Mouse (Mus musculus) cerebellum, postnatal 14 days (tissue): Measurements from ENCODE around the gene Sprr2b.
"Not testable (repeated sequence)": the region's sequence is repeated elsewhere in the genome, so short reads cannot be mapped to it uniquely, and the experiment has no call there.

Source experiments
- DNase-seq, 2 experiments: peaks; one replicate each; pipeline ENCODE4 v3.0.0; 2021; ENCODE audit warnings: mixed read lengths in 2 of 2

Gene Sprr2b

GRCm38 (mm10) chr3:92316320-92316719 is at the start of gene Sprr2b:
Gene Sprr2b (plus strand): TSS chr3:92316620.
- no peak for DNase-seq

GRCm38 (mm10) chr3:92271414-92271985 is 44.9 kb upstream of the Sprr2b start:
- not testable (repeated sequence) for DNase-seq

GRCm38 (mm10) chr3:92273504-92273903 is 42.9 kb upstream of the Sprr2b start:
- DNase-seq: not testable (repeated sequence)

- not testable (repeated sequence) for DNase-seq
Observed at GRCm38 (mm10) chr3:92274018-92274417, 42.4 kb upstream of the Sprr2b start.

GRCm38 (mm10) chr3:92279663-92280062 is 36.8 kb upstream of the Sprr2b start:
- not testable (repeated sequence) for DNase-seq

- not testable (repeated sequence) for DNase-seq
Observed at GRCm38 (mm10) chr3:92280963-92281606, 35.3 kb upstream of the Sprr2b start.

DNA sequence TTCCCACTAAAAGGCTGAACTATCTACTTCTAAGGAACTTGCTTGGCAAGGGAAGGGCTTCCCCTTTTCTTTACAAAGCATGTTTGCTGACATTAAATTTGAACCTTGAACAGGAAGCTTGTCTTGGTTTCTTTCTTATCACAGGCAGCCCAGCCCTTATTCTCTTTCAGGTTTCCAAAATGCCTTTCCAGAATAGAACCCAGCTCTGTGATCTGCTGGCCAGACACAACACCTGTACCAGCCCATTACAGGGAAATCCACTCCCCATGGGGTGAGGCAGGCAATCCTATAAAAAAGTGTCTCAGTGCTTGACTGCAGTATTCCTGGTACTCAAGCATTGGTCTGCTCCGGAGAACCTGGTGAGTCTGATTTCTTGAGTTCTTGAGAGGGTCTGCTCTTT is 31.3 kb upstream of the Sprr2b start, which contains the start of gene Sprr2a3:
Gene Sprr2a3, plus strand, starts transcription at position 317 of the 400 bp plus-strand sequence.
- DNase-seq: not testable (repeated sequence)

GRCm38 (mm10) chr3:92288489-92288888 is 27.9 kb upstream of the Sprr2b start:
- DNase-seq: not testable (repeated sequence)

DNA sequence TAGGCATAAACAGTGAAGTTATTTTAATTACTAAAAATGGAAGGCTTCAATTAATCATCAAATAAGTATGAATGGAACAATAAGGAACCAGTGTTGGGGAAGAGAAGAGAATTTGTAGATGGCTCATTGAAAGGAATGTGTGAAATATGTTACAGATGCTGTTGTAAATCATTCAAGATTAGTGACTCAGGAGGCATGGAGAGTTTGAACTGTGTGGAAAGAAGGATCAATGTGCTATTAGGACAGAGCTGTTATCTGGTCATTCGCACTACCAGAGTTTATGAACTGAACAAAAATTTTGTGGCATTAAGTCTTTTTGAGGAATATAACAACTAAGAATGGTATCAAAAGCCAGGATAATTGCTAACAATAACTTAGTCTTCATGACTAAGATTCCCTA is 9.0 kb upstream of the Sprr2b start:
- no peak for DNase-seq

GRCm38 (mm10) chr3:92317384-92317783 is 964 bp downstream of the Sprr2b start:
- DNase-seq: no peak

DNA sequence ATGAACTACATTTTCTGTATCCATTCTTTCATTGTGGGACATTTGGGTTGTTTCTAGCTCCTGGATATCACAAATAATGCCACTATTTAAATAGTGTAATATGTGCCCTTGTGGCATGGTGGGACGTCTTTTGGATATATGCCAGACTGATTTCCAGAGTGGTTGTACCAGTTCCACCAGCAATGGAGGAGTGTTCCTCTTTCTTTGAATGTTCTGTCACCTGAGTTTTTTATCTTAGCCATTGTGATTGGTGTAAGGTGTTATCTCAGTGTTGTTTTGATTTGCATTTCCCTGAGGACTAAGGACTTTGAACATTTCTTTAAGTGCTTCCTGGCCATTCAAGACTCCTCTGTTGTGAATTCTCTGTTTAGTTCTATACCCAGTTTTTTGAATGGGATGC is 19.9 kb downstream of the Sprr2b start:
- no peak for DNase-seq

- DNase-seq: no peak
Observed at GRCm38 (mm10) chr3:92338840-92339239, 22.4 kb downstream of the Sprr2b start, which contains the start of gene Sprr2d. Gene Sprr2d (plus strand): TSS chr3:92339140.

DNA sequence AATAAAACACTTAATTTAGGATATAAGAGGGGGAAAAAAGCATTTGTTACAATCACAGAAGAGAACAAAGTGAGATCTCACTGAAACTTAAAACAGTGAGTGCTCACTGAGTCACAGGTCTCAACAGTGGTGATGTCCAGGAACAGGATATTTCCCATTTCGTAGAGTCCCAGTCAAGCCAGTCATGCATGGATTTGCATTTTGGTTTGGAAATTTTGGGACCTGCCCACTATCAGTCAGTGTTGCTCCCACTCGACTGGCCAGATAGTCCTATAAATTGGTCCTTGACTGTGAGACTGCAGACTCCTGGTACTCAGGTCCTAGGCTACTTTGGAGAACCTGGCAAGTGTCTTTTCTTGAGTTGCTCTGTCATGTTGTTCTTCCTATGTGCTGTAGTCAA is 35.4 kb downstream of the Sprr2b start, which contains the start of gene Sprr2e:
Gene Sprr2e, plus strand, starts transcription at position 301 of the 400 bp plus-strand sequence.
- no peak for DNase-seq

- no peak for DNase-seq
Observed at GRCm38 (mm10) chr3:92361619-92362018, 45.2 kb downstream of the Sprr2b start.

DNA sequence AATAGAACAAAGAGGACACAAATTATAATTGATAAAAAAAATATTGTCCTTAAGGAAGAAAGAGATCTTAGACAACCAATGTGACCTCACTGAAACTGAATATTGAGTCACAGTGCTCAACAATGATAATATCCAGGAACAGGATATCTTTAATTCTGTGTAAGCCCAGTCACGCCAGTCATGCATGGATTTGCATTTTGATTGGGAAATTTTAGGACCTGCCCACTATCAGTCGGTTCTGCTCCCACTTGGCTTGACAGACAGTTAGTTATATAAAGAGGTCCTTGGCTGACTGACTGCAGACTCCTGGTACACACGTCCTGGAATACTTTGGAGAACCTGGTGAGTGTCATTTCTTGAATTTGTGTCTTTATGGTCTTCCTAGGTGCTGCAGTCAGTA is 48.5 kb downstream of the Sprr2b start, which contains the start of gene Sprr2f:
Gene Sprr2f, plus strand, starts transcription at position 301 of the 400 bp plus-strand sequence.
- DNase-seq: no peak
